Mouse (Mus musculus) adrenal gland, postnatal 14 days (tissue): ENCODE measurements around the gene Pacs2. TPM values are rescaled to one million over a fixed set of nuclear protein-coding genes. Genes with fewer than 3 reads are reported as not detected.

Experiments used
- DNase-seq: peaks from one replicate; pipeline ENCODE4 v3.0.0; 2021; ENCODE audit warnings: mixed read lengths
- total RNA-seq: library from RNA; stranded (reverse); gene quantifications from 2 replicates; pipeline ENCODE4 v1.2.3, GENCODE M21; 2021

Pacs2 gene
- total RNA-seq, 1 experiment from 2014 or later, result 30.0 TPM

DNA sequence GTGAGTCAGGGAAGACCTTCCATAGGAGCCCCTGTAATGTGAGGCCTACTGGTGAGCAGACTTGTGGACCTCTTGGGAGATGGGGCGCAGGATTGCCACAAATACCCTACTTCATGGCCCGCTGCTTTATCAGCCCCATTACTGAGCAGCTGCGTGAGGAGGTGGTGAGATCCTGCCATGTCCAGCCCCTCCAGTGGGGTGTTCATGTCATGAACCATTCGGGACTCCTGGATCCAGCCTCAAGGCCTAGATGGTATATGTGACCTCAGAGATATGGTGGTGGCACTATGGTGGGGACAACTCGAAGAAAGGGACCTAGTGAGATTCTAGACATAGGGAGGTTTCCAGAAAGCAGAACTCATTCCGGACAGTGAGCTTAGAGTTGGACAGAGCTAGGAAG lies 74.8 kb downstream of the Pacs2 start:
- DNase-seq, result no peak

DNA sequence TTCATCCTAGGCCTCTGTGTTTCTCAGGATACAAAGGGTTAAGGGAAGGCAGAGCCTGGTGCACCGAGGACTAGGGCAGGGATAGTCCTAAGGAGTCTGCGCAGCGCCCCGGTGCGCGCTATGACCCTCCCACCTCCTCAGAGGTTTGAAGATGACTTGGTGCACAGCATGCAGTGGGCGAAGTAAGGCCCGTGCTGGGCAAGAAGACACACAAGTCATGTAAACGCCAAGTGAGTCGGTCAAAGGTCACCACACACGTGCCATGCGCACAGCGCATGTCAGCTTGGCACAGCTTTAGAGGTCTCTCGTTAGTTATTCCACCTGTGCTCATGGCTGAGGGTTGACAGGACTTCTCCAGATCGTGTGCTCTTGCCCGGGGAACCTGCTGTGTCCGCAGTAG lies 75.7 kb downstream of the Pacs2 start:
- no peak for DNase-seq

DNA sequence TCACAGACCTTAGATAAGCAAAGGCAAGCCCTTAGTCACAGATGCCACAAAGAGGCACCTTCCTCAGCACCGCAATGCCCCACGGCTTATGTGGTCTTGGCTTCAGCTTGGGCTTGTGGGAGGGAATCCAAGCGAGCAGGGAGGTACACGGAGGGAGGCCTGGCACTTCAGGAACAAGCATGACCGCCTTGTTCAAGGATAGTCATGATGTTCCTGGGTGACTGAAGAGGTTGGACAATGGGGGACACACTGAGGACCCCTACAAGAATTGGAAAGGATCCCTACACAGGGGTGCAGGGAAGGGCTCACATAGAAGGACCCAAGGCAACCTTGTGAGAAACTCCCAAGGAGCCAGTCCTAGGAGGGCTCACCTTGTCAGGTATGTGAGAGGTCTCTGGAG lies 82.7 kb downstream of the Pacs2 start:
- no peak for DNase-seq

DNA sequence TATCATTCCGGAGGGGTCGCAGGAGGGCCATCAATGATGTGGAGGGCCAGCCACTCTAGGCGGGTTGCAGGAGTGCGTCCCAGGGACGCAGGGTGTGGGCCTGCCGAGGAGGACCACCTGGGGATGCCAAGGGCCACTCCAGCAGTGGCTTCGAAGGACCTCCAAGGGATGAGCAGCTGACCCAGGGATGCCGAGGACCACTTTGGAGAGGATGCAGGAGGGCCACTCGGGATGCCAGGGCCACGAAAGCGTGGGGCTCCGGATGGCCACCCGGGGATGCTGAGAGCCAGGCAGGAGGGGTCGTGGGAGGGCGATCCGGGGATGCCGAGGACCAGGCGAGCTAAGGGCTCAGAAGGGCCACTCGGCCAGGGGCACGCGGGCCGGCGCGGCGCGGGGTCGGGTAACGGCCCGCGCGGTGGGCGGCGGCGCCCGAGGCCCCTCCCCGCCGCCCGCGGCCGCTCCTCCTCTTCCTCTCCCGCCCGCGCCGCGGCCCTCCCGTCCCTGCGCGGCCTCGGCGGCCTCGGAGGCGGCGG lies 83.5 kb downstream of the Pacs2 start, which contains the start of gene Mta1:
Mta1 (plus strand) TSS at position 530 of the 533 bp plus-strand sequence.
- DNase-seq, result peak; percentile 73

DNA sequence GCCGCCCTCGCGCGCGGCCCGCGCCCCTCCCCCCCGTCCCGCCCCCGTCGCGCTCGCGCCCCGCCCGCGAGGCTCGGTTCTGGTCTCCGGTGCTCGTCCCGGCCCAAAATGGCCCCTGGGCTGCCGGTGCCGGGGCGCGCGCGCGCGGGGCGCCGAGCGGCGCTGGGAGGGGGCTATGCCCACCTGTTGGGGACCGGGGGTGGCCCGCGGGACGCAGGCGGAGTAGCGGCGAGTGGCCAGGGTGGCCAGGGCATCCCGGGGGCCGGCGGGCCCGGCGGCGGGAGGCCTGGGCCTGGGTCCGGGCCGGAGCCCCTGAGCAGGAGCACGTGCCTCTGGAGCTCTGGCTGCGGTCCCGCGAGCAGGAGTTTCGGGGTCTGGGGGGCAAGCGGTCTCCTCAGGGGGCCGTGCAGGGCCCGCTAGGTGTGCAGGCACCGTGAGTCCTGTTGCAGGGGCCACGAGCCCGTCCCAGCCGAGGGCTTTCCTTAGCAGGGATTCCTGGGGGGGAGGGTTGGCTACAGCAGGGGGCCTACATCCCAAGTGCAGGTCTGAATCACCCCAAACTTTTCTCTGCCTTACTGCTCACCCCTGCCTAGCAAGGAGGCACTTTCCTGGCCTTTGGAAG lies 84.3 kb downstream of the Pacs2 start:
- peak; percentile 62 for DNase-seq

DNA sequence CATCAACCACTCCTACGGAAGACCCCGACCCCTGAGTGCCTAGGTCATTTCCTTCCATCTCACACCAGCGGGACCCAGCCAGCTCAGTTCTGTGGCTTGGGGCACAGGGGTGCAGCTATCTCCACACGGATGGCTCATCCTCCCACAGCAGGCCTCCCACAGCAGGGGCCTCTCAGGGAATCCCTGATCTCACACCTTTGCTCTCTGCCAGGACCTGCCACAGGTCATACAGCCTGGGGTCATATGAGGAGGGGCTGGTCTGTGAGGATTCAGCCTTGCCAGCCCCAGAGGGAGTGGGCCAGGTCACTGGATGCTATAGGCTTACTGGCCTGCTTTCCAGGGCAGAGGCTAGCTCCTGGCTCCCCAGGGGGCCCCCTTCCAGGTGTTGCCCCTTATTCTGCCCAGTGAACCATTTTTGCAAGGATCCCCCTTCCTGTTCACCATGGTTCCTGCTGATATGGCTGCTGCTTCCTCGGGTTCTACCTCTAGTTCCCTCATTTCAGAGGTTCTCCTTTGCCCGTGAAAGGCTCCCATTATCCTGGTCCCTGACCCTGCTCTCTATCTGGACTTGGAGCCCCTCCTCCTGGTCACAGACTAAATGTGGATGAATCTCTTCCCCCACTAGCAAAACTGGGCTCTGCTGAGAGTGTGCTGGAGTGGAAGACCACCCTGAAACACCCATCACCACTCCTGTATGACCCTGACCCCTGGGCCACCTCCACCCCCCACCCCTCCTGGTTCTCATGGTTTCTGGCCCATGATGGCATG lies 85.3 kb downstream of the Pacs2 start:
- peak; percentile 26 for DNase-seq

DNA sequence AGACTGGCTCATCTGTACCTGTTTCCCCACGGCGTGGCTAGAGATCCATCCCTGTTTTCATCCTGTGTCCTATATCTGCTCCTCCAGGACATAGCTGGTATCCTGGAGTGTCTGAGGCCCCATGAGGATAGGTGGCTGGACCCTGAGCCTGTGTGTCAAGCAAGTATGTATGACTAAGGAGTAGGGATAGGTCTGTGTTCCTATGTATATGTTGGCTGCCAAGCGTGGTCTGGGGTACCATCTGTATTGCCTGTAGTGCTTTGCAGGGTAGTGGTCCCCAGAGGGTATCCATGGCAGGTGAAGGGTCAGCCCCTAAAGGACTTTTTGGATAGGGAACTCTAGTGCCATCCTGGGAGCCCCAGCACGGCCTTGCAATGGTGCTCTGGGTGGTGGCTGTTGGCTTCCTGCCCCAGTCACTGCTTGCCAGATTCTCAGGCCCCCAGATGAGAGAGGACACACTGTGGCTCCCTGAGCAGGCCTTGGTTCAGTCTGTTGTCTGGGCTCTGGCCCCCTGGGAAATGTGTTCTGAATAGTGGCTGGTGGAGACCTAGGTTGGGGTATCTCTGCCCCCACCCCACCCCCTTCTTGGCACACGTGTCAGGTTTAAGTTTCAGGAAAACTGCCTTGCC lies 86.3 kb downstream of the Pacs2 start:
- peak; percentile 82 for DNase-seq

DNA sequence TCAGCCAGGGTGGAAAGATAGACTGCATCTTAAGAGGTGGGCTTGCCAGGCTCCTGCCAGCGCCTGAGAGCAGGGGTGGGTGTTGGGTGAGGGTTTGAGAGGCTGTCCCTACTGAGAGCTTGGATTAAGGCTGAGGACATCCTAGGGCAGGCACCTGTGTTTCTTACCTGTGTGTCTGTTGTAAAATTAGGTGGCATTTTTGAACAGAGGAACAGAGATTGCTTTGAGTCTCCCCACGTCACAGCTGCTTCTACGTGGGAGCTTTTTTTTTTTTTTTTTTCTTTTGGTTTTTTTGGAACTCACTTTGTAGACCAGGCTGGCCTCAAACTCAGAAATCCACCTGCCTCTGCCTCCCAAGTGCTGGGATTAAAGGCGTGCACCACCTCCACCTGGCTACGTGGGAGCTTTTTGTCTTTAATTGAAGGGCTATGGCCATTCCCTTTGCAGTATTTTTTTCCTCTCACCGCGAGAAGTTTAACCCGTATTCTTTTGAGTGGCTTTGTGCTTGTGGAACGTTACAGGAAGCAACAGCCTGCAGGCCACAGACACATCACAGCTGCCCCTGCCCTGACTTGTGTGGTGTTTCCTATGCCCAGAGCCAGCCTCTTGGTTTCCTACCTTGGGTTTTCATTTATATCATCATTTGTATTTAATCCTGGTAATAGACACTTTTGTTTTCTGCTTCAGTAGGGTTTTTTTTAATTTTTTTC lies 87.1 kb downstream of the Pacs2 start:
- DNase-seq, result no peak

DNA sequence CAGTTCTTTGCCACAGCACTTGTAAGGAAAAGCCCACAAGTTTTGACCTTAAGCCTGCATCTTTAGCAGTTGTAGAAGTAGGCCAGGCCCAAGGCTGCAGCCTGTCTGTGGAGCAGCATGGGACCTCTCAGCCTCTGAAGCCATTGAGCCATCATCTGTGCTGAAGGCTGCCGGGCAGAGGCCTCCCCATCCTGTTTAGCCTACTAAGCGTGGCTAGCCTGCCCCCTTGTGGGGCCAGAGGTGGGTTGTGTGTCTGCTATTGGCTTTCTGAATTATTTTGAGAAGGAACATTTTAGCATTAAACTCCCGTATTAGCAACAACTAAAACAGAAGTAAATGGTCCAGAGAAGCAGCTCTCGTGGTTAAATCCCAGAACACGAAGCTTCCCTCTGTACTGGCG lies 88.2 kb downstream of the Pacs2 start:
- DNase-seq, result peak; percentile 88

DNA sequence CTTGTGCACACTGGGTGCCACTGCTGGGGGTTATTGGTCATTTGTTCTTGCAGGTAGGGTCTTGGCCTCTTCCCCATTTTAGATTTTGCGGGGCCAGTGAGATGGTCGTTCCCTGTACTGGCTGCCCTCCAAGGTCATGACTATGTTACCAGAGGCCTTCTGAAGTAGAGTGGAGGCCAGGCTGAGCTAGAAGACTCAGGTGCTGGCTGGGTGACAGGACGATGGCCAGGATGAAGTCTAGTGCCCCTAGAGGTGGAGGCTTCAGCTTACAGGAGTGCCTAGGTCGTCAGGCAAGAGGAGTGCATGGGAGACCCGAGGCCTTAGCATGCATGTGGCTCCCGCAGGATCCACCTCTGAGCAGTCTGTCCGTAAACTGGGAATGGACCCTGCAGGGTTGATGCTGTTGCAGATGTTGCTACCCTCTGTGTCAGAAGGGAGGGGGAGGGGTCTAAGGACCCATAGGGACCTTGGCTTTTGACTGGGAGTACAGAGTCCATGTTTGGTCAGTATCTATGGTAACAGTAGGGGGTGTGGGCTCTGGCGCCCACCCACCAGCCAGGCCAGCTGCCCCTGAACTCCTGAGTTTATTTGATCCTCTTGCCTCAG lies 89.6 kb downstream of the Pacs2 start:
- peak; percentile 77 for DNase-seq

DNA sequence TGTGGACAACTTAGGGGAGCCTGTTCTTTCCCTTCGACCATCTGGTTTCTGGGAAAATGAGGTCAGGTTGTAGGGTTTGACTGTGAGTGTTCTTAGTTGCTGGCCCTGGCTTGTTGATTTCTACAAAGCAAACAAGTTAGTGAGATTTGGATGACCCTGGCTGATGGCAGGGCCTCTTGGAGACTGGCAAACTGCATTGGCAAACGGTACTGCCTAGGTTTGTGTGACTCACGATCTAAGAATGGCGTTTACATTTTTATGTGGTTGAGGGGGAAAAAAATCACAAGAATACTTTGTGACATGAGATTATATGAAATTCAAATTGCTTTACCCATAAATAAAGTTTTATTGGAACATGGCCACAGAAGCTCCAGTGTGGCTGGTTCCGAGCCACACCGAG lies 92.1 kb downstream of the Pacs2 start:
- DNase-seq, result peak; percentile 49

DNA sequence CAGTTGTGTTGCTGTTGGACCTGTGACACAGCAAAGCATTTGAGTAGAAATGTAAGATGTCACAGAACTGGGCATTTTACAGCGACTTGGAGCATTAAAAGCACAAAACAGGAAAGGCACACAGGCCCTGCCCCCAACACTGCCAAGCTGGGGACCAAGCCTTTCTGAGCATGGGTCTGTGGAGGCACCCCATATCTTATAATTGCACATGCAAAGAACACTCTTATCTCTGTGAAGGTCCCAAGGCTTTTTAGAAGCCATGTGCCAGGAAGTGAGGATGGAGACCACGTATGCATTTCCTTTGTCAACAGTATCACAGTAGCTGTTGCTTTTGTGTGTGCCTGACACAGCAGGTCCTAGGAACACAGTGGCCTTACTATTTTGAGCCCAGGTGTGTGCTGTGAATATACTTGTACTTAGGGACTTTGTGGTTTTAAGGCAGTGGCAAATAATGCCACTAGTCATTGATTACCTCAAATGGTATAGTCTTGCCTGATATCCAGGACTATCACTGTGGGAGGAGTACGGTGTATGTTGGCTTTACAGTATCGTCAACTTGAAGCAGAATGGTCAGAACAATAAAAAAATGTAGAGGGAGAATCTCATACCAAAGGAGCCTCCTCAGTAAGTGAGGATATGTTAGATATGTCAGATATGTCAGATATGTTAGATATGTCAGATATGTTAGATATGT lies 93.3 kb downstream of the Pacs2 start:
- no peak for DNase-seq

DNA sequence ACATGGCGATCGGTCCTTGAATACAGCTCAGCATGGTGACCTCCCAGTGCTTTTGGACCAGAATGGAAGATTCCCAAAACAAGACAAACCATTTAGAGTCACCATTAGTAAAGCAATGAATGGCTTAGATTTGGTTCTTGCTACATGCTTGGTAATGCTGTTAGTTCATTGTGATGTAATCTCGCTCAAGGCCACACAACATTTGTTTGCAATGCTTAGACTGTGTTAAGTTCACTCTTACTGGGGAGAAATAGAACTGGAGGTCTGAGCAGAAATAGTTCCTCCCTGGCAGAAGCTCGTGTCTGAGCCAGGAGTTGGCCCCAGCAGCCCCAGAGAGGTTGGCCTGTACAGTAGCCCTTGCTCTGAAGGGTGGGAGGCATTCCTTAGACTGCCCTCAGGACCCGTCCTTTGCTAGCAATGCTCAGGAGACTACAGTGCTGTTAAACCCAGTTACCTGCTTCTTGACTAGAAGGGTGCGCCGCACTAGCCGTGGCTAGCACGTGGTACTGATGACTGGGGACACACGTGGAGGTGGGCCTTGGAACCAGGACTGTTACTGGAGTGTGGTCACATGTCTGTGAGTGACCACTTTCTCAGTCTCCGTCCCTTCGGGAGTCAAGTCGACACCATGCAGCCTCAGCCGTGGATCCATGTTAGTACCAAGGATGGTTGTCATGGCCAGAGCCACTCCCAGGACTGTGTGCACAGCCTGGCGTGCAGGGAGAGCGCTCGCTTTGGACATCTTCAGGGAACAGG lies 94.4 kb downstream of the Pacs2 start:
- peak; percentile 55 for DNase-seq

DNA sequence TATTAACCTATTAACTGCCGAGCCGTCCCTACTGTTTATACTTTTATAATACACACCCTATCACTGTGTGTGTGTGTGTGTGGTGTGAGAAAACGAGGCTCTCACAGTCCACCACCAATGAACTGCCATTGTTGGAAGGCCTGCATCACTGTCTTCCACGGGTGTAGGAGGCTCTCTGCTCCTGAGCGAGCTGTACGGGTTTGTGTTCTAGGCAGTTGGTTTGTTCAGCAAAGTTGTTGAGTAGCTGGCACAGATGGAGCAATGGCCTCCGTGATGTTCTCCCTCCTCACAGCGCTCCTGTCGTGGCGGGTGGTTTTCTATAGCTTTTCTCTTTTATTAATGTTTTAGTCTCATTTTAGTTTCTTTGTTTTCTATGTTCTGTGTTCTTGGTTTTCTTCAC lies 95.5 kb downstream of the Pacs2 start:
- no peak for DNase-seq

DNA sequence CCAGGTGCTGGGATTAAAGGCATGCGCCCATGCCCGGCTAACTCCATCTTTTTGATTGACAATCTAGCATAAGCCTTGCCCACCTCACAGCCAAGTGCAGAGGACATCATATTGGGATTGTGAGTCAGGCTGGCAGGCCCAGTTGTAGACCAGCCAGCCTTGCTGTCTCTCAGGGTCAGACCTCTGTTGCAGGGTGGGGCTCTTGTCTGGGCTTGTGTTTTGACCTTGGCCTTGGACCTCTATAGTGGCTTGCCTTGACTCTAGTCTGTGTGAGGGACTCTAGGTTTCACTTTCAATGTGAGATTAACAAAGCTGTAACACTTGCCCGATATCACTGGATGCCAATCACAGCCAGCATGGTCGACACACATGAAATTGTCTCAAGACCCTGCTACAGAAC lies 99.8 kb downstream of the Pacs2 start:
- peak; percentile 66 for DNase-seq

DNA sequence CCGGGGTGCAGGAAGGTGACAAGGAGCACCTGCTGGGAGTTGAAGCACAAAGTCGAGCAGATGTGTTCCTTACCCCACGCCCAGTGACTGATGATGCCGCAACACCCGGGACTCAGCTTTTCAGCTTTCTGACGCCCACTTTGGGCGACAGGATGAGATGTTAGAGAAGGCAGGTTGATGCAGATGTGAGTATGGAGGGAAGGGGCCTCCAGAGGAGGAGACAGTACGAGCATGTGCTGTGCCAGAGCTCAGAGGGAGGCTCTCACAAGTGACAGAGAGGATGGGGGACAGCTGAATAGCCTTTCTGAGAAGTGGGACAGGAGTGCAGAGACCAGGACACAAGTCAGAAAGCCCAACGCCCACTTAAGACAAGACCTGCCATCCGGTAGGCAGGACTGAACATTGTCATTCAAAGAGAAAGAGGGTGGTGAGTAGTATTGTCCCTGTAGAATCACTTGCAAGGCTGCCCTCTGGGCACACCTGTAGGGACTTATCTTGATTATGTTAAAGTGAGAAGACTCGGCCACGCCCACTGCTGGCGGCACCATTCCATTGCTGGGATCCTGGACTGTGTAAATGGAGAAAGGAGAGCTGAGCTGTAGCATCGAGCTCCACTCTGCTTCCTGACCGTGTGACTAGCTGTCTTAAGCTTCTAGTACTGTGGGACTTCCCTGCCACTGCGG lies 100.7 kb downstream of the Pacs2 start:
- no peak for DNase-seq

DNA sequence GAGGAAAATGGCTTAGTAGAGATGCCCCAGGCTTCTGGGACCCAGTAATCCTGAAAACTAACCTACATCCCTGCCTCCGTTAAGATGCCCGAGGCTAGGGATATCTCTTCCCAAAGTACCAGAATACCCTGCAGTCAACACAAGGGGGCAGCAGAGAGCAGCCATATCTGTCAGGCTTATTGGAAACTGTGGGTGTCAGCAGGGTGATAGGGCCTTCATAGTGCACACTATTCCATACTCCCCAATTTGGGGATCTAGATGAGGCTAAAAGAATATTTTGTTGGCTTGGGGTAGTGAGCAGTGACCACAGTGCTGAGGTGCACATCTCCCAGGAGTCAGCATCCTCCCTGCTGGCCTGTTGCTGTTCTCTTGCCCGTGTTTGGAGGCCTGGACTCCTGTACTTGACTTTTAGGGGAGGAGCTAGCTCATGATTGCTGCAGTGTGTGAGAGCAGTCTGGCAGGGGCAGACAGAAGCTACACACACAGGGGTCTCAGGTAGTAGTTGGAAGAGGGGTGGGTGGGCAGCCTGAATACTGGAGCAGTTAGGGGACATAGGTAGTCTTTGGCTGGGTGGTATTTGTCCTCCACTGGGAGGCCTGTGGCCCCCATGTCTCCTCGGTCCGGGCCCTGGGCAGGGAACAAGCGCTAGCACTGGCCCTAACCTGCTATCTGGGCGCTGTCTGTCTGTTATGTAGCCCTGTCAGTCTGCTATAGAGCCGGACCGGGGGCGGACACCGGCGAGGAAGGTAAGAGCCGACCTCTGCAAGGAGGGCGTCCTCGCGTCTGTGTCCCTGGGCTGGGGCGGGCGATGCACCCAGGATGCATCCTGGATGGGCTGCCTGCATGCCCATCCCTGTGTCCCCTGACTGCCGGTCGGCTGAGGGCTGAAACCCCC lies 105.5 kb downstream of the Pacs2 start:
- DNase-seq, result peak; percentile 88
